ENCODE assay signal across 9 mouse cellular contexts in genomic region chr2:59043313-59044032, GRCm38 (mm10).
A peak's percentile ranks its signal among the peaks of the same experiment; 100 is the strongest.
DNase-seq lines count a peak whose midpoint lies in the region; ATAC-seq and TF ChIP-seq lines count a peak whose summit lies in the region.
"Had no signal": no experiment of that assay in that cellular context is flagged by ENCODE, and none has a peak within 500 bp of the region (broad histone marks: within the 10 kb centered on the region; RNA-seq: fewer than 3 reads in every experiment).

No protein-coding gene starts in this region.

- 39% methylated on average over 22 of the region's 22 CpGs for WGBS in heart, embryonic 15.5 days
- WGBS in liver, embryonic 12.5 days (ENCODE audit: insufficient replicate concordance): 55% methylated on average over 22 of the region's 22 CpGs
- 47% methylated on average over 22 of the region's 22 CpGs for WGBS in embryonic facial prominence, embryonic 11.5 days
- WGBS in limb, embryonic 10.5 days: 57% methylated on average over 22 of the region's 22 CpGs

- no peak for DNase-seq in heart, adult 11 months
- no peak for DNase-seq in liver
- DNase-seq in embryonic facial prominence, embryonic 11.5 days (ENCODE audit: low spot score): peak; percentile 47
- DNase-seq in limb, embryonic 10.5 days (ENCODE audit: low spot score): no peak
- no peak for DNase-seq in left cerebral cortex, adult 2 months (ENCODE audit: extremely low spot score in 1 of 2, low spot score in 2 of 2)
- DNase-seq in frontal cortex, postnatal 10 days (ENCODE audit: low spot score in 2 of 2): no peak
- DNase-seq: layer of hippocampus, adult 9-11 months had no signal

- ATAC-seq in heart, embryonic 15.5 days (replicated peaks; ENCODE audit: insufficient number of reproducible peaks, insufficient read depth, low FRiP score, low read depth): no peak
- ATAC-seq in liver, embryonic 12.5 days: no peak
- ATAC-seq in embryonic facial prominence, embryonic 11.5 days (replicated peaks; ENCODE audit: insufficient number of reproducible peaks, low FRiP score, low TSS enrichment, low read depth): no peak

- no peaks in the 10 kb centered on the region for H3K27me3 ChIP-seq in heart, embryonic 15.5 days
- H3K27me3 ChIP-seq in liver, embryonic 12.5 days (replicated peaks): no peaks in the 10 kb centered on the region
- no peaks in the 10 kb centered on the region for H3K27me3 ChIP-seq in embryonic facial prominence, embryonic 11.5 days (ENCODE audit: control insufficient read depth, insufficient read depth, low read length)
- no peaks in the 10 kb centered on the region for H3K27me3 ChIP-seq in limb, embryonic 10.5 days (ENCODE audit: low read depth, poor library complexity, severe bottlenecking)

- H3K27ac ChIP-seq in heart, embryonic 15.5 days: no peak overlapping the region
- H3K27ac ChIP-seq in liver, embryonic 12.5 days: no peak overlapping the region
- H3K27ac ChIP-seq in embryonic facial prominence, embryonic 11.5 days (replicated peaks; ENCODE audit: low read depth, low read length): no peak overlapping the region
- peak overlapping the region; percentile 30; the same call in 1 of the 2 replicates for H3K27ac ChIP-seq in limb, embryonic 10.5 days
- no peak overlapping the region for H3K27ac ChIP-seq in left cerebral cortex, adult 2 months

- H3K4me1 ChIP-seq in heart, embryonic 15.5 days (replicated peaks): peaks cover 14% of the 10 kb centered on the region
- peaks cover 5% of the 10 kb centered on the region; the same call in 1 of the 2 replicates for H3K4me1 ChIP-seq in liver, embryonic 12.5 days
- no peaks in the 10 kb centered on the region for H3K4me1 ChIP-seq in embryonic facial prominence, embryonic 11.5 days (ENCODE audit: control insufficient read depth, insufficient read depth, low read length)
- peaks cover 22% of the 10 kb centered on the region for H3K4me1 ChIP-seq in limb, embryonic 10.5 days

- H3K9me3 ChIP-seq in heart, embryonic 15.5 days (replicated peaks): no peaks in the 10 kb centered on the region
- no peaks in the 10 kb centered on the region for H3K9me3 ChIP-seq in liver, embryonic 12.5 days (replicated peaks)
- no peaks in the 10 kb centered on the region for H3K9me3 ChIP-seq in embryonic facial prominence, embryonic 11.5 days (replicated peaks; ENCODE audit: control insufficient read depth, low read length)
- no peaks in the 10 kb centered on the region for H3K9me3 ChIP-seq in limb, embryonic 10.5 days (replicated peaks)

- intact Hi-C loops in left cerebral cortex, adult 2 months (cut with DNase I): no loop called here

- no peak overlapping the region for H3K9ac ChIP-seq in heart, embryonic 15.5 days
- H3K9ac ChIP-seq in liver, embryonic 12.5 days: no peak overlapping the region
- no peak overlapping the region for H3K9ac ChIP-seq in embryonic facial prominence, embryonic 11.5 days (replicated peaks; ENCODE audit: low read length)

- peak overlapping the region; percentile 47 for H3K4me2 ChIP-seq in heart, embryonic 15.5 days
- H3K4me2 ChIP-seq in liver, embryonic 12.5 days: peak overlapping the region; percentile 16; the same call in 1 of the 2 replicates
- H3K4me2 ChIP-seq in embryonic facial prominence, embryonic 11.5 days (ENCODE audit: low read depth, low read length): no peak overlapping the region

- peak overlapping the region; percentile 10; the same call in 1 of the 2 replicates for H3K4me3 ChIP-seq in heart, embryonic 15.5 days
- no peak overlapping the region for H3K4me3 ChIP-seq in liver, embryonic 12.5 days
- no peak overlapping the region for H3K4me3 ChIP-seq in embryonic facial prominence, embryonic 11.5 days (ENCODE audit: low read depth, low read length)
- no peak overlapping the region for H3K4me3 ChIP-seq in limb, embryonic 10.5 days
- no peak overlapping the region for H3K4me3 ChIP-seq in left cerebral cortex, adult 2 months

- H3K36me3 ChIP-seq in heart, embryonic 15.5 days: no peaks in the 10 kb centered on the region
- H3K36me3 ChIP-seq in liver, embryonic 12.5 days: no peaks in the 10 kb centered on the region
- H3K36me3 ChIP-seq in embryonic facial prominence, embryonic 11.5 days (replicated peaks; ENCODE audit: control insufficient read depth, insufficient read depth, low read depth, low read length): no peaks in the 10 kb centered on the region
- H3K36me3 ChIP-seq in limb, embryonic 10.5 days: no peaks in the 10 kb centered on the region

- no peak for TF ChIP-seq CTCF in left cerebral cortex, adult 2 months (IDR thresholded peaks at IDR 0.05)
